Mouse (Mus musculus) forebrain, embryonic 10.5 days (tissue): Measurements from ENCODE around the gene Celf2. TPM values are rescaled to one million over a fixed set of nuclear protein-coding genes. Genes with fewer than 3 reads are reported as not detected.
A peak's percentile ranks its signal among the peaks of the same experiment; 100 is the strongest.

ENCODE experiments used
- DNase-seq: peaks from one replicate; pipeline ENCODE4 v3.0.0-alpha.2; 2017; ENCODE audit warnings: low spot score; ENCODE audit errors: extremely low spot score
- H3K27ac ChIP-seq: fragments of 300-500 bp; sonication (generic); 2 replicates; pipeline ENCODE4 v1.5.1; 2016; ENCODE audit warnings: mild to moderate bottlenecking
- H3K27me3 ChIP-seq: fragments of 300-500 bp; sonication (generic); 2 replicates; pipeline ENCODE4 v1.6.1; 2016; ENCODE audit warnings: mild to moderate bottlenecking; ENCODE audit not compliant: poor library complexity, severe bottlenecking
- H3K36me3 ChIP-seq: fragments of 300-500 bp; sonication (generic); replicated peaks from 2 replicates; pipeline ENCODE4 v1.6.1; 2016; ENCODE audit warnings: mild to moderate bottlenecking, moderate library complexity
- H3K4me1 ChIP-seq: fragments of 300-500 bp; sonication (generic); 2 replicates; pipeline ENCODE4 v1.6.1; 2016
- H3K4me3 ChIP-seq: fragments of 300-500 bp; sonication (generic); 2 replicates; pipeline ENCODE4 v1.5.1; 2016; ENCODE audit warnings: mild to moderate bottlenecking, moderate library complexity
- H3K9me3 ChIP-seq: fragments of 300-500 bp; sonication (generic); 2 replicates; pipeline ENCODE4 v1.6.1; 2016; ENCODE audit warnings: mild to moderate bottlenecking, moderate library complexity
- WGBS: fragments of 180-500 bp; shearing (Covaris S2); methylation state at CpG from one replicate; pipeline ENCODE4 v1.1.7; 2016; 5-methylcytosine and 5-hydroxymethylcytosine counted together
- polyA plus RNA-seq: library from polyadenylated mRNA; unstranded; fragments of >200 nt; fragmentation: Nextera tagmentation; extraction: Ambion mirVana; gene quantifications from 2 replicates; pipeline ENCODE4 v1.2.1, GENCODE M21; 2016

Gene Celf2
- polyA plus RNA-seq, 1 experiment from 2014 or later, result 58.2 TPM

GRCm38 (mm10) chr2:6523924-6524300 is 985.5 kb downstream of the Celf2 start:
- no peaks in the 10 kb centered on the region for H3K4me1 ChIP-seq
- no peak overlapping the region for H3K27ac ChIP-seq
- WGBS, result 95% methylated on average over 10 of the region's 10 CpGs
- no peak overlapping the region for H3K4me3 ChIP-seq
- H3K9me3 ChIP-seq, result no peaks in the 10 kb centered on the region
- no peaks in the 10 kb centered on the region for H3K36me3 ChIP-seq
- no peak for DNase-seq
- no peaks in the 10 kb centered on the region for H3K27me3 ChIP-seq

- H3K9me3 ChIP-seq, result no peaks in the 10 kb centered on the region
- no peaks in the 10 kb centered on the region for H3K36me3 ChIP-seq
- H3K27ac ChIP-seq, result no peak overlapping the region
- WGBS, result 86% methylated on average over 16 of the region's 16 CpGs
- DNase-seq, result no peak
- no peak overlapping the region for H3K4me3 ChIP-seq
- H3K27me3 ChIP-seq, result no peaks in the 10 kb centered on the region
- H3K4me1 ChIP-seq, result no peaks in the 10 kb centered on the region
Measured at GRCm38 (mm10) chr2:6523261-6523923, 986.0 kb downstream of the Celf2 start.

GRCm38 (mm10) chr2:6522411-6522810 is 987.0 kb downstream of the Celf2 start:
- Histone ChIP-seq H3K4me1 (no peaks in the 10 kb centered on the region), H3K4me3 (no peak overlapping the region), H3K27ac (no peak overlapping the region), H3K36me3 (no peaks in the 10 kb centered on the region), H3K27me3 (no peaks in the 10 kb centered on the region), H3K9me3 (no peaks in the 10 kb centered on the region)
- 83% methylated on average over 4 of the region's 4 CpGs for WGBS
- no peak for DNase-seq

- Histone ChIP-seq H3K27me3 (no peaks in the 10 kb centered on the region), H3K9me3 (no peaks in the 10 kb centered on the region), H3K36me3 (no peaks in the 10 kb centered on the region), H3K4me1 (peaks cover 7% of the 10 kb centered on the region), H3K27ac (no peak overlapping the region), H3K4me3 (no peak overlapping the region)
- 84% methylated on average over 7 of the region's 7 CpGs for WGBS
- no peak for DNase-seq
Measured at GRCm38 (mm10) chr2:6513176-6513575, 996.2 kb downstream of the Celf2 start.

GRCm38 (mm10) chr2:6507071-6507470 is 1002.3 kb downstream of the Celf2 start:
- Histone ChIP-seq H3K27ac (0 out of 2 replicates have a peak overlapping the region, but pooled peaks have one; percentile 11), H3K4me3 (no peak overlapping the region), H3K9me3 (no peaks in the 10 kb centered on the region), H3K27me3 (no peaks in the 10 kb centered on the region), H3K36me3 (no peaks in the 10 kb centered on the region), H3K4me1 (peaks cover 14% of the 10 kb centered on the region)
- 41% methylated on average over 3 of the region's 3 CpGs for whole genome bisulfite sequencing
- DNase-seq, result no peak

GRCm38 (mm10) chr2:6505979-6506811 is 1003.2 kb downstream of the Celf2 start:
- DNase-seq, result no peak
- H3K36me3 ChIP-seq, result no peaks in the 10 kb centered on the region
- H3K4me1 ChIP-seq, result peaks cover 14% of the 10 kb centered on the region
- no peaks in the 10 kb centered on the region for H3K9me3 ChIP-seq
- H3K27me3 ChIP-seq, result no peaks in the 10 kb centered on the region
- H3K27ac ChIP-seq, result peak overlapping the region; percentile 59; the same call in 1 of the 2 replicates
- H3K4me3 ChIP-seq, result no peak overlapping the region
- 60% methylated on average over 13 of the region's 13 CpGs for WGBS

GRCm38 (mm10) chr2:6505531-6505930 is 1003.8 kb downstream of the Celf2 start:
- Histone ChIP-seq H3K27ac (no peak overlapping the region), H3K9me3 (no peaks in the 10 kb centered on the region), H3K4me3 (no peak overlapping the region), H3K36me3 (no peaks in the 10 kb centered on the region), H3K4me1 (peaks cover 14% of the 10 kb centered on the region), H3K27me3 (no peaks in the 10 kb centered on the region)
- WGBS, result 87% methylated on average over 12 of the region's 12 CpGs
- no peak for DNase-seq

- H3K4me3 ChIP-seq, result no peak overlapping the region
- no peaks in the 10 kb centered on the region for H3K36me3 ChIP-seq
- H3K4me1 ChIP-seq, result no peaks in the 10 kb centered on the region
- no peak overlapping the region for H3K27ac ChIP-seq
- H3K27me3 ChIP-seq, result no peaks in the 10 kb centered on the region
- no peaks in the 10 kb centered on the region for H3K9me3 ChIP-seq
- DNase-seq, result no peak
- 86% methylated on average over 12 of the region's 12 CpGs for WGBS
Measured at GRCm38 (mm10) chr2:6498101-6498500, 1011.3 kb downstream of the Celf2 start.

GRCm38 (mm10) chr2:6497636-6498035 is 1011.7 kb downstream of the Celf2 start:
- Histone ChIP-seq H3K36me3 (no peaks in the 10 kb centered on the region), H3K4me1 (no peaks in the 10 kb centered on the region), H3K27me3 (no peaks in the 10 kb centered on the region), H3K4me3 (no peak overlapping the region), H3K9me3 (no peaks in the 10 kb centered on the region), H3K27ac (no peak overlapping the region)
- WGBS, result 80% methylated on average over 5 of the region's 5 CpGs
- no peak for DNase-seq

GRCm38 (mm10) chr2:6493886-6494285 is 1015.5 kb downstream of the Celf2 start:
- Histone ChIP-seq H3K4me3 (no peak overlapping the region), H3K9me3 (no peaks in the 10 kb centered on the region), H3K27me3 (no peaks in the 10 kb centered on the region), H3K27ac (no peak overlapping the region), H3K4me1 (no peaks in the 10 kb centered on the region), H3K36me3 (no peaks in the 10 kb centered on the region)
- 82% methylated on average over 5 of the region's 5 CpGs for WGBS
- no peak for DNase-seq

- no peak overlapping the region for H3K4me3 ChIP-seq
- no peaks in the 10 kb centered on the region for H3K36me3 ChIP-seq
- no peak for DNase-seq
- no peaks in the 10 kb centered on the region for H3K9me3 ChIP-seq
- no peak overlapping the region for H3K27ac ChIP-seq
- no peaks in the 10 kb centered on the region for H3K4me1 ChIP-seq
- H3K27me3 ChIP-seq, result no peaks in the 10 kb centered on the region
- 82% methylated on average over 4 of the region's 4 CpGs for WGBS
Measured at GRCm38 (mm10) chr2:6490870-6491269, 1018.5 kb downstream of the Celf2 start.

GRCm38 (mm10) chr2:6490076-6490475 is 1019.3 kb downstream of the Celf2 start:
- no peak for DNase-seq
- no peaks in the 10 kb centered on the region for H3K4me1 ChIP-seq
- no peak overlapping the region for H3K4me3 ChIP-seq
- H3K27me3 ChIP-seq, result no peaks in the 10 kb centered on the region
- H3K9me3 ChIP-seq, result no peaks in the 10 kb centered on the region
- no peaks in the 10 kb centered on the region for H3K36me3 ChIP-seq
- no peak overlapping the region for H3K27ac ChIP-seq
- 91% methylated on average over 6 of the region's 6 CpGs for WGBS
